Mouse (Mus musculus): ENCODE measurements around the gene Wfdc15b. TPM values are rescaled to one million over a fixed set of nuclear protein-coding genes. Genes with fewer than 3 reads are reported as not detected.
"Not testable (repeated sequence)": the region's sequence is repeated elsewhere in the genome, so short reads cannot be mapped to it uniquely, and the experiment has no call there.

The Wfdc15b gene
- not detected in 2 replicates for total RNA-seq (2012; rRNA removed)
- not detected in 2 replicates for total RNA-seq (2014; rRNA removed)
- polyA plus RNA-seq (2012; ENCODE audit: insufficient read length, low read depth), result not detected in 2 replicates

- no peak within 1 kb of the TSS for H3K9ac ChIP-seq (ENCODE audit: insufficient read depth, low read depth)
- H3K27me3 ChIP-seq (replicated peaks), result no peaks in the 10 kb centered on the region
- no peak for DNase-seq (ENCODE audit: extremely low read depth)
- no peak within 1 kb of the TSS for H3K4me3 ChIP-seq (replicated peaks in 1 of 3; ENCODE audit: low read depth in 2 of 3, low read length in 2 of 3, poor library complexity in 1 of 3)
- peaks cover 2 to 27% of the 10 kb centered on the region in 2 experiments for H3K4me1 ChIP-seq (ENCODE audit: control insufficient read depth in 1 of 2, insufficient read depth in 2 of 2)
- H3K36me3 ChIP-seq (replicated peaks in 1 of 2; ENCODE audit: control insufficient read depth in 1 of 2, insufficient read depth in 1 of 2, low read length in 1 of 2), result no peaks in the 10 kb centered on the region
- TF ChIP-seq MAZ (IDR thresholded peaks at IDR 0.05; ENCODE audit: low read depth, low read length), result no peak
- TF ChIP-seq SIN3A (IDR thresholded peaks at IDR 0.05; ENCODE audit: low read length), result no peak
- TF ChIP-seq GABPA (IDR thresholded peaks at IDR 0.05; ENCODE audit: insufficient replicate concordance, low read depth, low read length), result no peak
- TF ChIP-seq SMC3 (IDR thresholded peaks at IDR 0.05; ENCODE audit: low read depth, low read length), result no peak
- TF ChIP-seq KAT2A (IDR thresholded peaks at IDR 0.05; ENCODE audit: insufficient replicate concordance, low read length), result no peak
- TF ChIP-seq CHD1 (IDR thresholded peaks at IDR 0.05; ENCODE audit: low read depth, low read length), result no peak
- TF ChIP-seq EP300 (IDR thresholded peaks at IDR 0.05; ENCODE audit: low read length), result no peak
- no peak for TF ChIP-seq ZKSCAN1 (IDR thresholded peaks at IDR 0.05; ENCODE audit: borderline replicate concordance, low read depth, low read length)
- TF ChIP-seq E2F4 (IDR thresholded peaks at IDR 0.05; ENCODE audit: insufficient replicate concordance, low read depth, low read length), result no peak
- TF ChIP-seq POLR2A (IDR thresholded peaks at IDR 0.05; ENCODE audit: low read depth, low read length), result no peak
- no peak for TF ChIP-seq ZNF384 (IDR thresholded peaks at IDR 0.05; ENCODE audit: low read depth, low read length)
- no peak for TF ChIP-seq MAX (IDR thresholded peaks at IDR 0.05; ENCODE audit: low read length)
- TF ChIP-seq ETS1 (conservative IDR thresholded peaks at IDR 0.05; ENCODE audit: low read depth, low read length), result no peak
- TF ChIP-seq USF1 (IDR thresholded peaks at IDR 0.05; ENCODE audit: low read depth, low read length), result no peak
- no peak for TF ChIP-seq NRF1 (IDR thresholded peaks at IDR 0.05; ENCODE audit: low read depth, low read length)
- TF ChIP-seq CTCF (conservative IDR thresholded peaks at IDR 0.05 in 1 of 2, IDR thresholded peaks at IDR 0.05 in 1 of 2; ENCODE audit: low read depth in 2 of 2, low read length in 2 of 2), result no peak
- TF ChIP-seq MXI1 (IDR thresholded peaks at IDR 0.05; ENCODE audit: low read depth, low read length), result no peak
- TF ChIP-seq MEF2A (IDR thresholded peaks at IDR 0.05; ENCODE audit: borderline replicate concordance, low read depth, low read length), result no peak
- in situ Hi-C loops (cut with MboI; ENCODE audit: low pct_ligation_motif_present, low pct_unique_long_range_greater_than_20kb, low sequenced_read_pairs), result no loop called here
- H3K79me2 ChIP-seq (replicated peaks; ENCODE audit: control insufficient read depth, extremely low read depth, insufficient read depth, poor library complexity, severe bottlenecking), result no peaks in the 10 kb centered on the region
- H3K27ac ChIP-seq (ENCODE audit: insufficient read depth, low read depth), result no peak within 1 kb of the TSS
- no peak within 1 kb of the TSS; the same call in 1 of the 2 replicates for H3K4me2 ChIP-seq (ENCODE audit: insufficient read depth, low read depth, poor library complexity, severe bottlenecking)
- H3K9me3 ChIP-seq (replicated peaks; ENCODE audit: low read length), result no peaks in the 10 kb centered on the region
- dilution Hi-C loops (cut with MboI; ENCODE audit: extremely low pct_ligation_motif_present, extremely low pct_unique_long_range_greater_than_20kb, low sequenced_read_pairs), result no loop called here
These were observed at the start of gene Wfdc15b for GRCm38 (mm10) chr2:164221522-164221921. TSS of gene Wfdc15b (minus strand) at chr2:164221660.

GRCm38 (mm10) chr2:164256540-164256939 lies 35.1 kb upstream of the Wfdc15b start, which contains the start of gene Svs3b:
TSS of gene Svs3b (minus strand) at chr2:164256640.
- dilution Hi-C loops (cut with MboI; ENCODE audit: extremely low pct_ligation_motif_present, extremely low pct_unique_long_range_greater_than_20kb, low sequenced_read_pairs); H3K4me2 ChIP-seq (ENCODE audit: insufficient read depth, low read depth, poor library complexity, severe bottlenecking); H3K36me3 ChIP-seq (replicated peaks in 1 of 2; ENCODE audit: control insufficient read depth in 1 of 2, insufficient read depth in 1 of 2, low read length in 1 of 2); H3K4me3 ChIP-seq (replicated peaks in 1 of 3; ENCODE audit: low read depth in 2 of 3, low read length in 2 of 3, poor library complexity in 1 of 3); H3K27me3 ChIP-seq (replicated peaks); H3K4me1 ChIP-seq (ENCODE audit: control insufficient read depth in 1 of 2, insufficient read depth in 2 of 2); H3K79me2 ChIP-seq (replicated peaks; ENCODE audit: control insufficient read depth, extremely low read depth, insufficient read depth, poor library complexity, severe bottlenecking); H3K9ac ChIP-seq (ENCODE audit: insufficient read depth, low read depth); DNase-seq (ENCODE audit: extremely low read depth); H3K27ac ChIP-seq (ENCODE audit: insufficient read depth, low read depth); in situ Hi-C loops (cut with MboI; ENCODE audit: low pct_ligation_motif_present, low pct_unique_long_range_greater_than_20kb, low sequenced_read_pairs); H3K9me3 ChIP-seq (replicated peaks; ENCODE audit: low read length): not testable (repeated sequence)

Data from CH12.LX (cell line).